21 mouse cellular contexts compared by ENCODE assay signal in genomic region chr15:3742191-3742590, GRCm38 (mm10).
DNase-seq lines count a peak whose midpoint lies in the region; ATAC-seq and TF ChIP-seq lines count a peak whose summit lies in the region.
"Had no signal": no experiment of that assay in that cellular context is flagged by ENCODE, and none has a peak within 500 bp of the region (broad histone marks: within the 10 kb centered on the region; RNA-seq: fewer than 3 reads in every experiment).

No protein-coding gene starts in this region.

- H3K27ac ChIP-seq in heart, embryonic 11.5 days (ENCODE audit: low read depth, low read length): 0 out of 2 replicates have a peak overlapping the region, but pooled peaks have one; percentile 50
- peak overlapping the region; percentile 44; the same call in 1 of the 2 replicates for H3K27ac ChIP-seq in stomach, embryonic 14.5 days (ENCODE audit: low read length)
- H3K27ac ChIP-seq in stomach, postnatal 0 days (replicated peaks): no peak overlapping the region
- H3K27ac ChIP-seq in limb, embryonic 11.5 days (replicated peaks; ENCODE audit: low read depth, low read length): no peak overlapping the region
- H3K27ac ChIP-seq: heart, adult 2 months; hindbrain, embryonic 12.5 days had no signal

- H3K4me3 ChIP-seq in heart, embryonic 11.5 days (ENCODE audit: low read depth, low read length): no peak overlapping the region
- no peak overlapping the region for H3K4me3 ChIP-seq in stomach, embryonic 14.5 days (ENCODE audit: low read depth, low read length)
- no peak overlapping the region for H3K4me3 ChIP-seq in stomach, postnatal 0 days (ENCODE audit: low read depth, low read length)
- H3K4me3 ChIP-seq in limb, embryonic 11.5 days (ENCODE audit: low read depth, low read length): no peak overlapping the region
- H3K4me3 ChIP-seq: heart, adult 2 months; hindbrain, embryonic 12.5 days had no signal

- peaks cover 2% of the 10 kb centered on the region; the same call in 1 of the 2 replicates for H3K4me1 ChIP-seq in heart, embryonic 11.5 days (ENCODE audit: control insufficient read depth, insufficient read depth, low read length)
- peaks cover 4% of the 10 kb centered on the region; the same call in 1 of the 2 replicates for H3K4me1 ChIP-seq in stomach, embryonic 14.5 days (ENCODE audit: control insufficient read depth, insufficient read depth, low read length)
- no peaks in the 10 kb centered on the region for H3K4me1 ChIP-seq in stomach, postnatal 0 days (replicated peaks; ENCODE audit: control insufficient read depth, insufficient read depth)
- H3K4me1 ChIP-seq in limb, embryonic 11.5 days (ENCODE audit: control insufficient read depth, insufficient read depth, low read length): no peaks in the 10 kb centered on the region
- H3K4me1 ChIP-seq: hindbrain, embryonic 12.5 days had no signal

- TF ChIP-seq CTCF in stomach, postnatal 0 days (IDR thresholded peaks at IDR 0.05; ENCODE audit: low read depth): no peak

- H3K9me3 ChIP-seq in heart, embryonic 11.5 days (replicated peaks; ENCODE audit: control insufficient read depth, low read length): no peaks in the 10 kb centered on the region
- no peaks in the 10 kb centered on the region for H3K9me3 ChIP-seq in stomach, embryonic 14.5 days (ENCODE audit: control insufficient read depth, low read depth, low read length)
- no peaks in the 10 kb centered on the region for H3K9me3 ChIP-seq in stomach, postnatal 0 days (ENCODE audit: control insufficient read depth, low read length)
- no peaks in the 10 kb centered on the region for H3K9me3 ChIP-seq in limb, embryonic 11.5 days (ENCODE audit: control insufficient read depth, low read length)
- H3K9me3 ChIP-seq: hindbrain, embryonic 12.5 days had no signal

- TF ChIP-seq EP300 in stomach, postnatal 0 days (optimal IDR thresholded peaks at IDR 0.05): no peak

- no peaks in the 10 kb centered on the region for H3K27me3 ChIP-seq in heart, embryonic 11.5 days (ENCODE audit: control insufficient read depth, insufficient read depth, low read length)
- H3K27me3 ChIP-seq in stomach, embryonic 14.5 days (ENCODE audit: control insufficient read depth, insufficient read depth, low read length): no peaks in the 10 kb centered on the region
- no peaks in the 10 kb centered on the region for H3K27me3 ChIP-seq in stomach, postnatal 0 days (ENCODE audit: control insufficient read depth, insufficient read depth, low read length)
- H3K27me3 ChIP-seq in limb, embryonic 11.5 days (ENCODE audit: control insufficient read depth, insufficient read depth, low read length): no peaks in the 10 kb centered on the region
- H3K27me3 ChIP-seq: CH12.LX; hindbrain, embryonic 12.5 days; Patski had no signal

- H3K36me3 ChIP-seq in heart, embryonic 11.5 days (ENCODE audit: control insufficient read depth, insufficient read depth, low read length): no peaks in the 10 kb centered on the region
- no peaks in the 10 kb centered on the region for H3K36me3 ChIP-seq in stomach, embryonic 14.5 days (ENCODE audit: control insufficient read depth, insufficient read depth, low read length)
- H3K36me3 ChIP-seq in stomach, postnatal 0 days (ENCODE audit: control insufficient read depth, insufficient read depth, low read length): no peaks in the 10 kb centered on the region
- no peaks in the 10 kb centered on the region for H3K36me3 ChIP-seq in limb, embryonic 11.5 days (ENCODE audit: control insufficient read depth, insufficient read depth, low read length)
- H3K36me3 ChIP-seq: hindbrain, embryonic 12.5 days had no signal

- no peak overlapping the region for H3K4me2 ChIP-seq in heart, embryonic 11.5 days
- H3K4me2 ChIP-seq in stomach, embryonic 14.5 days (replicated peaks; ENCODE audit: low read depth, low read length): no peak overlapping the region
- no peak overlapping the region for H3K4me2 ChIP-seq in stomach, postnatal 0 days (replicated peaks; ENCODE audit: low read depth)
- H3K4me2 ChIP-seq in limb, embryonic 11.5 days (ENCODE audit: low read depth, severe bottlenecking): no peak overlapping the region
- H3K4me2 ChIP-seq: hindbrain, embryonic 12.5 days had no signal

- no peak for DNase-seq in heart, adult 11 months
- DNase-seq in stomach, postnatal 0 days (ENCODE audit: low spot score): no peak
- DNase-seq in limb, embryonic 11.5 days (ENCODE audit: low spot score): peak; percentile 29
- DNase-seq in gastrocnemius, postnatal 25 days: no peak
- no peak for DNase-seq in neural tube, embryonic 10.5 days (ENCODE audit: extremely low spot score, low spot score)
- DNase-seq: adrenal gland, postnatal 14 days; cerebellum, adult 11-12 months; cerebellum, adult 9-10 months; cerebellum, postnatal 25 days; heart, adult 2 months; heart, postnatal 10 days; heart, postnatal 4 days had no signal

- no peak overlapping the region for H3K9ac ChIP-seq in heart, embryonic 11.5 days (ENCODE audit: low read depth, low read length)
- no peak overlapping the region for H3K9ac ChIP-seq in stomach, embryonic 14.5 days (replicated peaks; ENCODE audit: low read depth, low read length)
- H3K9ac ChIP-seq in stomach, postnatal 0 days (ENCODE audit: low read length): no peak overlapping the region
- no peak overlapping the region for H3K9ac ChIP-seq in limb, embryonic 11.5 days (ENCODE audit: low read length)
- H3K9ac ChIP-seq: hindbrain, embryonic 12.5 days had no signal

- 72% methylated on average over 7 of the region's 7 CpGs for WGBS in heart, embryonic 11.5 days (ENCODE audit: insufficient replicate concordance)
- WGBS in stomach, embryonic 14.5 days: 65% methylated on average over 7 of the region's 7 CpGs
- WGBS in stomach, postnatal 0 days: 80% methylated on average over 7 of the region's 7 CpGs
- 60% methylated on average over 7 of the region's 7 CpGs for WGBS in limb, embryonic 11.5 days

- ATAC-seq in heart, embryonic 11.5 days (replicated peaks; ENCODE audit: insufficient number of reproducible peaks, low FRiP score, low TSS enrichment): no peak
- ATAC-seq in stomach, embryonic 14.5 days (ENCODE audit: insufficient number of reproducible peaks, insufficient read depth, low FRiP score, low read depth): no peak
- ATAC-seq in stomach, postnatal 0 days (ENCODE audit: low FRiP score, low TSS enrichment): no peak
- no peak for ATAC-seq in limb, embryonic 11.5 days (ENCODE audit: insufficient number of reproducible peaks, low FRiP score, low TSS enrichment, low read depth)
- ATAC-seq: activated CD4-positive, CD25-positive, alpha-beta regulatory T cell, adult 4 months; forebrain, embryonic 14.5 days; hindbrain, embryonic 16.5 days; inflammation-experienced regulatory T-cells, adult 6 months had no signal

Comparison
In these comparisons a context has a peak if more than half of its experiments do, and no peak if none do; other contexts are left out.
1. H3K27ac ChIP-seq: peak in heart, embryonic 11.5 days (single experiment) and stomach, embryonic 14.5 days (single experiment); none in stomach, postnatal 0 days (single experiment) and limb, embryonic 11.5 days (single experiment).